Mouse (Mus musculus) lung, postnatal 0 days (tissue): ENCODE measurements around the gene Ip6k2.

Experiments used
- CTCF ChIP-seq: IDR thresholded peaks from 2 replicates; pipeline ENCODE4 v1.5.1; 2016; ENCODE audit warnings: antibody characterized with exemption, mild to moderate bottlenecking
- EP300 ChIP-seq: IDR thresholded peaks from 2 replicates; pipeline ENCODE4 v1.6.1; 2016; ENCODE audit warnings: antibody characterized with exemption, mild to moderate bottlenecking, control low read depth

- TF ChIP-seq CTCF, result no peak
- TF ChIP-seq EP300, result no peak
Observed at GRCm38 (mm10) chr9:108827454-108827853, 43.9 kb downstream of the Ip6k2 start.
